Mouse (Mus musculus) CD4-positive helper T cell, adult 2 months (primary cell): ENCODE results near the gene Procr.
A peak's percentile ranks its signal among the peaks of the same experiment; 100 is the strongest.
"Not testable (repeated sequence)": the region's sequence is repeated elsewhere in the genome, so short reads cannot be mapped to it uniquely, and the experiment has no call there.

Source experiments
- DNase-seq: peaks from one replicate; pipeline ENCODE4 v3.0.0-alpha.2; 2012; ENCODE audit warnings: low read depth, missing footprints, low spot score

Gene Procr

DNA sequence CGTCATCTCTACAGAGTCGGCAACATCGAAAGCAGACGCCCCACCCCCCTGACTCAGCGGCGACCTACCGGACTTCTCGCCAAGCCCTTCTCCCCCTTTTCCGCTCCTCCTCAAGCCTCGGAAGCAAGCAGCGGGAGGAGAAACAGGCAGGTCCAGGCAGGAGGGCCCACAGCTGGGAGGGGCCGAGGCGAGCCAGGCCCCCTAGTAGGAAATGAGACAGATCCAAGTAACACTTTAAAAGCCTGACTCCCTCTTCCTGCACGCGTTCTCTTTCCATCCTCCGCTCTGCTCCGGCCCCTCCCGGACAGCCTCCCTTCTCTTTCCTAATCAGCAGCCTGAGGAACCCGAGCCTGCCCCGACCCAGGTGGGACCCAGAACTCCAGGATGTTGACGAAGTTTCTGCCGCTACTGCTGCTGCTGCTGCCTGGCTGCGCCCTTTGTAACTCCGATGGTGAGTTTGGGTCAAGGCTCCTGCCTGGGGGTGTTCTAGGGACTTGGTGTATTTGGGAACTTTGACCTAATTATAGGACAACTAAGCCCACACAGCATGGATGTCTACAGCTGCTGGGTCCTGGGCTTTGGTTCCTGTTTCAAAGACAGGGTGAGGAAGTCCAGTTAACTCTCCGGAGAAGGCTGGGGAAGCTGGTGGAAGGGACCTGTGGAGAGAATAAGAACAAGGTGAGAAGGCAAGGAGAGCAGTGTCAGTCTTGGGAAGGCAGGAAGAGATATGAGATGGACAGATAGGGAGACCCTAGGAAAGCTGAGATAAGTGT lies at the start of gene Procr:
Gene Procr, plus strand, starts transcription at position 104 of the 773 bp plus-strand sequence.
- DNase-seq, result no peak

DNA sequence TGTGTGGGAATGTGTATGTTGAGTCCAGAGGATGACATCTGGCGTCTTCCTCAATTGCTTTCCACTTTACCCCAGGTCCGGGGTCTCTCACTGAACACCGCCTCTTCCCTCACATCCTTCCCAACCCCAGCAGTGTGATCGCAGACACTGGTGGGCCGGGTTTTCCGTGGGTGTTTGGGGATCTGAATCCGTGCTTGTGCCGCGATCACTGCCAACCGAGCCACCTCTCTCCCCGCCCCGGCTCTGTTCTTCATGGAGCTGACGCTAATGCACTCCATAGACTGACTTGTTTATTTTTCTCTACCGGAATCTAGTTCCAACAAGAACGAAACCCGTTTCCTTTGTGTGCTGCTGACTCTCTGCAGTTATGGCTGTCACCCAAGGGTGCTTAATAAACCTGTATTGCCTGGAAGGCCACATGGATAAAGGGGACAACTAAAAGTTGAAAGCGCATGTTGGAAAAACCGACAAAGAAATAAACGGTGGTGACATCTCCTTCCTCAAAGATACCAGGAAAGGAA lies 49.5 kb upstream of the Procr start:
- DNase-seq, result no peak

DNA sequence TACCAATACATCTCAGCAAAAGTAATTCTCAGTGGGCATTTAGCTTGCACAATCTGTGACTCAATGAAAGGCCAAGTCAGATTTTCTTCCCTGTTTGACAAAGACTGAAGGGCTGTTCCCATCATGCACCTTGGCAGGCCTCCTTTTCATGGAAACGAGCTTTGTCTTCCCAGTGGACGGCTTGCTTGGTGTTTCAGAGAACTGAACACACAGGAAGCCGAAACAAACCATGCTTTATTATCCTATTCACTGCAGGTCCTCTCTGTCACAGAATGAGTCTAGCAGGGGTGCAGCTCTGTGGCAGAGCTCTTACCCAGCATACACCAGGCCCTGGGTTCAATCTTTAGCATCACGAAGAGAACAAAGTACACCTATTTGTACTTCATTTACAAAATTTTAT lies 47.3 kb upstream of the Procr start:
- DNase-seq, result no peak

- no peak for DNase-seq
Measured at GRCm38 (mm10) chr2:155707251-155707650, 43.7 kb upstream of the Procr start.

DNA sequence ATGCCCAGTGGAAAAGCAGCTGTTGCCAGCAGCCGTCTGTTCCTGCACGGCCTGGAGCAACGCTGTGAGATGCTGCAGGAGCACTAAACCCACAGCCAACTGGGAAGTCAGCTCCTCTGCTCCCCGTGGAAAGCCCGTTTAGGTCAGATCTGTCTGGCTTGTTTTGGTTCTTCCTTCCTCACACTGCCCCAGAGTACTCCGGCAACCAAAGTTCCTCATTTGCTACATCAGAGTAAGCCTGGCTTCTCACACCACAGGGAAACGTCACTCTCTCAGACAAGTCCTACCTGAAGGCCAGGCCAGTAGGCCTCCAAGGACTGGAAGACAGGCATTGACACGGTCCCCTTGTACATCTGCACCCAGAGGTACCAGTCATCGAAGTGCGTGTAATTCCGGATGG lies 40.4 kb upstream of the Procr start:
- DNase-seq, result no peak

DNA sequence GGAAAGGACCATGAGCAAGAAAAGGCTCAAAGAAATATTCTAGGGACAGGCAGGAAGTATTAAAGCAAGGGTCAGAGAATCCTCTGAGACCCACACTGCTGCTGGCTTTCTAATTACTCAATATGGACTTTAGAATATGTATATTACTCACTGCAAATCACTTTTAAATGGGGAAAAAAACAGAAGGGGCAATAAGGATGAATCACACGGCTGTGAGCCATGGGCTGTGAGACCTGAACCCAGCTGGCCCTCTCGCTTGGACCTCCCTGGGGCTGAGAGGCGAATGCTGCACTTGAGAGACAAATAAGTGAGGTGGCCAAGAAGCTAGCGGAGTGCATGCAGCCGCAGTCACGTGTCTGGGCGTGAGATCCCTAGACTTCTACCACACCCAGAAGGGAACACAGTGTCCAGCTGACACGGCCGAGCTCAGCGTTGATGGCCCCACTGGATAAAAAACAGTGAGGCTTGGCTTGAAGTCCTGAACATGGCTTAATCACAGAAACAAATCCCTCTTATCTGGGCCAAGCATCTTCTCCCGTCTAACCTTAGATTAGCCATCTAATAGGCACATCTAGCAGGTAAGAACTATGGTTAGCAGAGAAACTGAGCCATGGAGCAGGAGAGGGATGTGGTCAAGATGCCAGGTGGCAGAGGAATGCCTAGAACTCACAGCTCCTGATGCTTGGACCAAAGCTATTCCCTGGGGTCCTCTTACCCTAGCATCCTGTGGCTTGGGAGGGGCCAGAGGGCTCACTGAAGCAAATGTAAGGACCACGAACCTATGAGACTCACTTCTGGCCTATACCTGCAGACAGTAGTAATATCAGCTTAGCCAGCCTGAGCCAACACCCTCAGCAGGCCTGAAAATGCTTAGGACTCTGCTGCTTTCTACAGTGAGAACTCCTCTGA lies 33.6 kb upstream of the Procr start:
- no peak for DNase-seq

DNA sequence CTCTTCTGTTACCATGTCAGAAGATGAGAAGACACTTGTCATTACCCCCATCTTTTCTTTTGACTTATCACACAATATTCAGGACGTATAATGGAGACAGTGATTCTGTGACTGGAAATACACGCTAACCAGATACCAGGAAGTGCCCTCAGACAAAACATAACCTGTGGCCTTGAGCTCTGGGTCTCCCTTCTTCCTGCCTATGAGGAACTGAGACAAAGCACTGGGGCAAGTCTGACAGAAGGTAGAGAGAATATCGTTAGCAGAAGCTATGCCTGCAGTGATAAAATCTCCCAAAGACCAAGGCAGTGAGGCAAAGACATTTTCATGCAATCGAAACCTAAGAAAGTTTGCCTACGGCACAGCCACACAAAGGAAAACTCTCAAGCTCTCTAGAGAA lies 30.3 kb upstream of the Procr start:
- DNase-seq, result peak; percentile 26

GRCm38 (mm10) chr2:155724036-155724435 lies 26.9 kb upstream of the Procr start:
- no peak for DNase-seq

DNA sequence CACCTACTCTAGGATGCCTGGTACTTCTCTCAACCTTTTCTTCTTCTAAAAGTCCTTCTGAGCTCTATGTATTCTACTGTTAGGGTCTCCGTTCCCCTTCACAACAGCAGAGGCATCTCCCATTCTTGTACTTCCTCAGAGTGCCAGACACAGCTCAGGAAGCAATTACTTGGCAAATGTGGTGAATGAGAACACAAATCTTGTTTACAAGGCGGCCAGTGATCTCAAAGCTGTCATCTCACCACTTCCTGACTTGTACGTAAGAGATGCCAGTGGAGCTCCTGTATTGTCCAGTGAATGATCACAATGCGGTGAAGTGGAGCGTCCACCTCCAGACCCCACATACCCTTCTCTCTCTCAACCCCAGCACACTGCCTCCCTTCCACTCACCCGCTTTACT lies 26.4 kb upstream of the Procr start:
- DNase-seq, result no peak

DNA sequence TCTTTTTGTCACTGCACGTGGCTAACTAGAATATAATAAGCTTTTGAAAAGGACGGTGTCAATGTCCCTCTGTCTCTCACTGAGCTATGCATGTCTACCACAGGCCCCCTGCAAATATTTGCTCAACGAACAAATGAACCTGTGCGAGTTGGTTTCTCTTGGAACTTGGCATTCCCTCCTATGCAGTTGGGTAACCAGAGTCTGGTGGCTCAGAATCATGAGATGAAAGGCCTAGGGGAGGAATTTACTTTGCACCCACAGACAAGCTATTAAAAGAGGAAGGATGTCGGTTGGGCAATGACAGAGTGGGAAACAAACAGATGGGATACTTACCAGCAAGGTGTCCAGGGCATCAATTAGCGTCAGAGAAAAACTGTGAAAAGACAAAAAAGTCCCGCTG lies 24.6 kb upstream of the Procr start:
- no peak for DNase-seq

DNA sequence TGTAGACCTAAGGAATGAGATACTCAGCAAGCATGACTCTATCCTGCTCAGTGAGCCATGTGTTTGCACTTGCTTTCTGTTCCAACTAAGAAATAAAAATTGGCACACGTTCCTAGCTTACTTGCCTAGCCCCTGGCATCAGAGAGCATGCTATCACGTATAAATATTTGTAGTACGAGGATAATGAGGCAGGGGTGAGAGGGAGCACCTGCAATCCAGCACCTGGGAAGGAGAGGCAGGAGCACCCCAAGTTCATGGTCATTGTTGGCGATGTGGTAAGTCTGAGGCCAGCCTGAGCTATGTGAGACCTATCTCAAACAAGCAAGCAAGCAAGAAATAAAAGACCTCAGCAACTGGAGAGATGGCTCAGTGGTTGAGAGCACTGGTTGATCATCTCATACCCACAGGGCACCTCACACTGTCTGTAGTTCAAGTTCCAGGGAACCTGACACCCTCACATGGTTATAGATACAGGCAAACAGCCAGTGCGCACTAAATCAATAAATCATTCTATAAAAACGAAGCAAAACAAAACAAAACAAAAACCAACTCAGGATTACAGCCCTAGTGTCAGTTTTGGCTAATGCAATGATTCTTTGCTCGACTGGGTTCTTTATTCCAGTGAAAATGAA lies 23.0 kb upstream of the Procr start:
- DNase-seq, result no peak

GRCm38 (mm10) chr2:155728742-155729141 lies 22.2 kb upstream of the Procr start:
- no peak for DNase-seq

- peak; percentile 95 for DNase-seq
Measured at GRCm38 (mm10) chr2:155729158-155729645, 21.7 kb upstream of the Procr start, which contains the start of gene Edem2. Gene Edem2 (minus strand): TSS chr2:155729475.

DNA sequence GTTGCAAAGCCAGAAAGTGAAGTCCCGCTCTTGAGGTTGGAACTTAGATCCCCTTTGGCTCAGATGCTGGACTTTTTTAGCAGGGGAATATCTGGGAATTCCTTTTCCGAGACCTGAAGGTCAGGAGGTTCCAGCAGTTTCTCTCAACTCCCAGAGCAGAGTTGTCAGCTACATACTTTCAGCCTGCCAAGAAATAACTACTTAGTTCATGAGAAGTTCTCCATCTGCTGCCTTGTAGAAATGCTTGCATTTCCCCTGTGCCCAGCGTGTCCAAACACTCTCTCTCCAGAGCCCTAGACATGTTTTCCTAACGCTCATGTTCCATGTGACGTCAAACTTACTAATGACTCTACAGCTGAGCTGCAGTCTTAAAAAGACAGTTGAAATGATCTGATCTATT lies 15.8 kb upstream of the Procr start:
- DNase-seq, result no peak

DNA sequence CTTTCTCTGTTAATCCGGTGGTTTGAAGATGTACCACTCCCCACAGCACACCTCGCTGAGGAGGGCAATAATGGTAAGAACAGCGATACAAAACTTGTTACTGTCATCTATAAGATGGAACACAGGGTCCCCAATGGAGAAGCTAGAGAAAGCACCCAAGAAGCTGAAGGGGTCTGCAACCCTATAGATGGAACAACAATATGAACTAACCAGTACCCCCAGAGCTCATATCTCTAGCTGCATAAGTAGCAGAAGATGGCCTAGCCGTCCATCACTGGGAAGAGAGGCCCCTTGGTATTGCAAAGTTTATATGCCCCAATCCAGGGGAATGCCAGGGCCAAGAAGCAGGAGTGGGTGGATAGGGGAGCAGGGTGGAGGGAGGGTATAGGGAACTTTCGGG lies 15.2 kb upstream of the Procr start, which contains the start of gene Gm17581:
Gene Gm17581, minus strand, starts transcription at position 101 of the 400 bp plus-strand sequence.
- not testable (repeated sequence) for DNase-seq

DNA sequence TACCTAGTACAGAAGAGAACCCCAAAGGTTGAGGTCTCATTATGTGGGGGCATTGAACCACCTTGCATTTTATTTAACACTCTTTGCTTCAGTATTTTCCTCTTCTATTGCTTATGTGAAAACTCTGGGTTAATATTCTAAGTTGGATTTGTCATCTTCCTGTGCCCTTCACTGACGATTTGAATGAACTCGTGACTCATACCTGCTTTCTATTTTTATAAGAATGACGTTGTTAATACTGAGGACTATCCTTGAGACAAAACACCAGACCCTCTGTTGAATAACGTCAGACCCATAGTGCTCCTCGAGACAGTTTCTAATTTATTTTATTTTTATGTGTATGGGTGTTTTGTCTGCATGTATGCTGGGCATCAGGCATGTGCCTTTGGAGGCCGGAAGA lies 14.0 kb upstream of the Procr start:
- DNase-seq, result no peak

GRCm38 (mm10) chr2:155737803-155738202 lies 13.1 kb upstream of the Procr start:
- no peak for DNase-seq

DNA sequence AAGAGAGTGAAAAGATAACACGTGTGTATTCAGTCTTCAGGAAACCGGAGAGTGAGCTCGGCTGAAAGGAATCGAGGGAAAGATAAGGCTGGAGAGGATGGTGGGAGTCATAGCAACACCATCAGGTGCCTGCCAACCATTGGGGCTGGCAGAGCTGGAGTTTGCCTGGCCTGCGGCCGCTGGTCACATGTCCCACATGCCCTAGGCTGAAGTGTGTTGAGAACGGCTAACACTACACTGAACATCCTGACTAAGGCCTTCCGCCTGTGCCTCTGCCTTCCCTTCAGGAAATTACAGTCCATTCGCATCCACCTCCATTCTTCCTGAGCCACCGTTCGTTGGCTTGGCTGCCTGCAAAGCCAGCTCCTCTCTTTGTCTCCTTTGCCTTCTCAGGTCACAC lies 8.7 kb upstream of the Procr start:
- DNase-seq, result no peak

GRCm38 (mm10) chr2:155742931-155743337 lies 8.0 kb upstream of the Procr start:
- DNase-seq, result no peak

DNA sequence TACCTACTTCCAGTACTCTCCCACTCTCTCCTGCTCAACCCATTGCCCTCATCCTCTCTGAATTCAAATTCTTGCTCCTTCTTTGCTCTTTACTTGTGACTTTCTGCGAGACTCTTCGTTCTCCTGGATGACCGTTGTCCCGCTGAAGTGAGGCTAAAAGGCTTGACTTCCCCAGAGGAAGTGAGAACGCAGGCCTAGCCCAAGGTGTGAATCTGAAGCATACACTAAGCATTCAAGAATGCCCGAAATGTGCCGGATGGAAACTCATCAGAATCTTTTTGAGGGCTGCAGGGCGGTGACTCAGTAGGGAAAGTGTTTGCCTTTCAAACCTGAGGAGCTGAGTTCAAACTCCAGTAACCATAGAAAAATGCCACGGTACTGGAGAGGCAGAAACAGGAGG lies 7.6 kb upstream of the Procr start:
- DNase-seq, result no peak

DNA sequence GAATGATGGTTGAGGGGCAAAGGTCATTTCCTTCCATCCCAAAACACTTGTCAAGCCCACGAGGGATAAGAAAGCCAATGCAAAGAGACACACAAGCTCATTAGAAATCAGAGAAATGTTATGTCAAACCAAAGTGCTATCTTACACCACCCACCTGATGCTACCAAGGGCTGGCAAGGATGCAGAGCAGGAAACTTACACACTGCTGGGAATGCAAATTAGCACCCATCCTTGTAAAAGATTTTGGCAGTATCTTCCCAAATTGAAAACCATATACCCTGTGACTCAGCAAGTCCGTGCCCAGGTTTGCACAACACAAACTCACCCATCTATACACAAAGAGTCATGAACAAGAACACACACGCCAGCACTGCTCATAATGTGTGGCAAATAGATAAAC lies 5.4 kb upstream of the Procr start:
- no peak for DNase-seq

- no peak for DNase-seq
Measured at GRCm38 (mm10) chr2:155749394-155749793, 1.5 kb upstream of the Procr start.
